Mouse (Mus musculus) forelimb bud, embryonic 11.5 days (tissue): ENCODE results near the gene Hoxb7.

Source experiments
- DNase-seq: peaks from one replicate; pipeline ENCODE4 v3.0.0-alpha.2; 2012; ENCODE audit warnings: low read depth, low spot score

The Hoxb7 gene

DNA sequence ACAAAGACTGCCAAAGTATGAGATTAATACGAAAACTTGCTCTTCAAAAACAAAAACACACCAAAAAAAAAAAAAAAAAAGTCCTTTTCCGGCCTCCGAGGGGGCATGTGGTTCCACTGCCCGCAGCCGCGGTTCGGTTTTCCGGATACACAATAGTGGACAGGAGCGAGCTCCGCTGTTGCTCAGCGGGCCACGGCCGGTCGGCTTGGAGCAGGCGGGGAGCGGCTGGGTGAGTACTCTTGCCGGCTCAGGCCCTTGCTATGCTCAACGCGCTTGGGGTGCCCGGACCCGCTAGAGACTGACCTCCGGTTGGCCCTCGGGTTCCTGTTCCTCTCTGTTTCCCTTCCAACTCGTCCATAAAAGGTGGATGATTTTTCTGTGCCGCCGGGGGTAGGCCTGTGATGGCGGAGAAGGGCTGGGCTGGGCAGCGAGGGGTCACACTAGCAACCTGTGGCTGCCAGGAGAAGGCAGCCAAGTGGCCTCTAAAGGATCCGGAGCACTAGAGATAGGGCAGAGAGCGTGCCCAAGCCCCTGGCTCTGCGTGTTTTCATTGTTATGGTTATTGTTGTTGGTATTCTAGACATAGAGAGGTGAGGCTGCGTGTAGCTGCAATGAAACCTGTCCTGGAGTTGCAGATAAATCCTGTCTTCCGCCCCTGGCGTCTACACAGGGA is 28.4 kb downstream of the Hoxb7 start:
- DNase-seq = no peak

DNA sequence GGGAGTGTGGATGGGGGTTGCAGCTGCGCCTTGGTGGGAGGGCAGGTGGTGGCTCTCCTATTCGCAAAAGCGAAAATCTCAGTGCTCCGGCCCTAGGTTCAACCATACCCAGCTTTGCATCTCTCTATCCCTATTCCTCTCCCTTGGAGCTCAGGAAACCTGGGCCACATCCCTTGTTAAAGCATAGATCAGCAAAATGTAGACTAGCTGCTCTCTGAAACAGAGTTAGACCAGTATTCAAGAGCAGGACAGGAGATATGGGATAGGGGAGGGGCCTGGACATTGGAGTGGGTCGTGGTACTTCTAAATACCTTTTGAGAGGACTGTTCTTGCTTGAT is 28.9 kb downstream of the Hoxb7 start:
- DNase-seq = no peak

DNA sequence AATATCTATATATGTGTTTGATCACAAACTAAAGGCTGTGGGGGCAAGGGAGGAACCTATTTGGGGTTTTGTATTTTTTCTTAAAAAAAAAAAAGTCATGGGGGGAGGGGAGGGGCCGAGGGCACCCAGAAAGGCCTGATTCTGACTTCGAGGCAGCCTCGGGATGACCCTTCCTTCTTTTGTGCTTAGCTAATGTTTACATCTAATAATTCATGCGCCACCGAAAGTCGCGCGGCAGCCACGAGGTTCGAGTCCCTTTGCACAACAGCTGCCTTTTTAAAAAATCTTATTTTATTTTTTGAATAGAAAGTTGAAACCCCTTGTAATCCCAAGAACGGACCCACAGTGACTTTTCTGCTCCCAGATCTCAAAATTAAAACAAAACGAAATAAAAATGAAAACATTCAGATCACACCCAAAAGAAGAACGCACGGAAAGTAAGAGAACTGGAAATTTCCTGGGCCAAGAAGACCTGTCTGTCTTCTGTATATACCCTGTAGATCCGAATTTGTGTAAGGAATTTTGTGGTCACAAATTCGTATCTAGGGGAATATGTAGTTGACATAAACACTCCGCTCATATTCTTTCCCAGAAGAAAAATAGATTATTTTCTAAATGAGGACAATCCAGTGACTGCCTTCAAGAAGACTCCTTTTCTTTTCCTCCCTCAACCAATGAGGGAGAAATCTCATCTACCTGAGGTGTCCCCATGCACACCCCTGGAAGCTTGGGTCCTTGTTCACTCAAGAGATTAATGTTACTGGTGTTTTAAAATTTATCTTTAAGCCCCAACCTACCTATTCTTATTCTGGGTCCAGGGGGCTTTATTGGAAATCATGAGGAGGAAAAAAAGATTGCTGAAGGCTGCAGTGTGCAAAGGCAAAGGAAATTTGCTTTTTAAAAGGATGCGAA is 30.5 kb downstream of the Hoxb7 start:
- DNase-seq = no peak

DNA sequence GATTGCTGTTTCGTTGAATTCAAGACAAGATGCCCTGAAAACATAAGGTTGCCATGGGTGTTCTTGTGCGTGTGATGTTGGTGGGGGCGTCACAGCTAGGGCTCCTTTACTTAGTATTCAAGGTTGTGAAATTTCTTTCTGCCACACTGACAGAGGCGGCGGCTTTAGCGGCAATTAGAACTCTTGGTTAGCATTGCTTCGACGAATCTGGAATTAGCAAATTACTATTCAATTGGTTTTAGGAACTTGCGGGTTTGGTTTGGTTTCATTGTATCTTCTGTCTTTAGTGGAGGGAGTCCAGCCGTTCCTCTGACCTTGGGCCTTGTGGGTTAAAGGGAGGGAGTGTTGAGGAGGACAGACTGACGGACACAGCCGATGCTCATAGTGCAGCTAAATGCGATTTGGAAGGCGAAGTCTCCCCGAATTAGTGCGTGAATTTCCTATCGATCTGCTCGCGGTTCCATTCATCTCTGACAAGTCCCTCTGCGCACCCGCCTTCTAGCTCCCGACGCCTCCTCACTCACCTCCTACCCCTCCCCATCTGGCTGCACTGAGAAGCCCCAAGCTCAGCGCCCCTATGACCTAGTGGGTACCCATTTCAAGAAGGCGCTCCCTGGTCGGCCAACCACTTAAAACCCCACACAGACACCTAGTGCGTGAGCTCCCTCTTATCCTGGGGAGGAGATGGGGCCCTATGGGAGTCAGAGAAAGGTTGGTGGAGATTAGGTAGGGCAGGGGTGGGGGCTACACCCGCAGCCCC is 31.4 kb downstream of the Hoxb7 start, which contains the start of gene Hoxb4:
Gene Hoxb4, plus strand, starts transcription at position 660 of the 760 bp plus-strand sequence.
- no peak for DNase-seq

DNA sequence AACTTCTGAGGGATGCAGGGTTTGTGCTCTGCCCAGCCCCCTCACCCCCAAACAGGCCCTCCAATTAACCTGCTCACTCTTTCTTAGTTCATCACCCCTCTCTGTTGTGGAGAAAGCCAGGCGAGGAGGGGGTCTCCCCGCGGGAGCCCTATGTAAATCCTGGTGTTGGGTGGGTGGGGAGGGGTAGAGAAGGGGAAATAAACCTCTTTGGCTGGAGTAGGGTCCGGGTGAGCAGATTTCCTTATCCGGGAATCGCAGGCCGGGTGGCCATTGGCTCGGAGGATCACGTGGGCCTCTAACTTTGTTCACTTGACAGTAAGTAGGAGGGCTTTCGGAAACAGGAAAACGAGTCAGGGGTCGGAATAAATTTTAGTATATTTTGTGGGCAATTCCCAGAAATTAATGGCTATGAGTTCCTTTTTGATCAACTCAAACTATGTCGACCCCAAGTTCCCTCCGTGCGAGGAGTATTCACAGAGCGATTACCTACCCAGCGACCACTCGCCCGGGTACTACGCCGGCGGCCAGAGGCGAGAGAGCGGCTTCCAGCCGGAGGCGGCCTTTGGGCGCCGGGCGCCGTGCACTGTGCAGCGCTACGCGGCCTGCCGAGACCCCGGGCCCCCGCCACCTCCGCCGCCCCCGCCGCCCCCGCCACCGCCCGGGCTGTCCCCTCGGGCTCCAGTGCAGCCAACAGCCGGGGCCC is 32.1 kb downstream of the Hoxb7 start:
- DNase-seq = peak; percentile 81

DNA sequence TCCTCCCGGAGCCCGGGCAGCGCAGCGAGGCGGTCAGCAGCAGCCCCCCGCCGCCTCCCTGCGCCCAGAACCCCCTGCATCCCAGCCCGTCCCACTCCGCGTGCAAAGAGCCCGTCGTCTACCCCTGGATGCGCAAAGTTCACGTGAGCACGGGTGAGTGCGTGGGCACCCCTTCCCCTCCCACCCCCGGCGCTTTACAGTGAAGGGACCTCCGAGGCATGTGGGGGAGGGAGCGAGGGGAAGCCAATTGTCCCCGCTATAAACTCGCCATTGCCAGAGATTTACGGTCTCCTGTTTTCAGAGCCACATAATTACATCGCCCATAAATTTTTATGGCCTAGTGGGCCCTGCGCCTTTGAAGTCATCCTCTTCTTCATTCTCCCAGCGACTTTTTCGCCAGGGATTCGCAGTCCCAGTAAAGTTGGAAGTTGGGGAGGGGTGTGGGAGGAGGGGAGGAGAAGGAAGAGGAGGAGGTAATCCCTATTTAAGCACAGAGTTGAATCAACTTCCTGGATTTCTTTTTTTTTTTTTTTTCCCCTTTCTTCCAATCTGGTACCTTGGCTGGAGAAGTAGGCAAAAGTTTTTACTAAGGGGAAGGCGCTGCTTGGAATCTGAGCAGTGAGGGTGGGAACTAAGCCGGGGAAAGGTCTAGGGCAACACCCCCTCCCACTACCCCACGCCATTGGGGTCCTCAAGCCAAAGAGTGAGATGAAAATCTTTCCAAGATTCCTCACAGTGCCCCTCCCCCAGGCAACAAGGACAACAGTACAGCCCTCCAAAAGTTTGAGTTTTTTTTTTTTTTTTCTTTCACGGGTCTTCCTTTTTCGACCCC is 32.9 kb downstream of the Hoxb7 start:
- DNase-seq = peak; percentile 86

DNA sequence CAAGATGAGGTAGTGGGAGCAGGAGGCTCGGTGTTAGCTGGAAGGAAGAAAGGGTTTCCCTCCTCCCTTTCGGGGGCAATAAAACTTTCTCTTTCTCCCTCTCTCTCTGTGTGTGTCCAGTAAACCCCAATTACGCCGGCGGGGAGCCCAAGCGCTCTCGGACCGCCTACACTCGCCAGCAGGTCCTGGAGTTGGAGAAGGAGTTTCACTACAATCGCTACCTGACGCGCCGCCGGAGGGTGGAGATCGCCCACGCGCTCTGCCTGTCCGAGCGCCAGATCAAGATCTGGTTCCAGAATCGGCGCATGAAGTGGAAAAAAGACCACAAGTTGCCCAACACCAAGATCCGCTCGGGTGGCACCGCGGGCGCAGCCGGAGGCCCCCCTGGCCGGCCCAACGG is 33.5 kb downstream of the Hoxb7 start:
- DNase-seq = no peak

DNA sequence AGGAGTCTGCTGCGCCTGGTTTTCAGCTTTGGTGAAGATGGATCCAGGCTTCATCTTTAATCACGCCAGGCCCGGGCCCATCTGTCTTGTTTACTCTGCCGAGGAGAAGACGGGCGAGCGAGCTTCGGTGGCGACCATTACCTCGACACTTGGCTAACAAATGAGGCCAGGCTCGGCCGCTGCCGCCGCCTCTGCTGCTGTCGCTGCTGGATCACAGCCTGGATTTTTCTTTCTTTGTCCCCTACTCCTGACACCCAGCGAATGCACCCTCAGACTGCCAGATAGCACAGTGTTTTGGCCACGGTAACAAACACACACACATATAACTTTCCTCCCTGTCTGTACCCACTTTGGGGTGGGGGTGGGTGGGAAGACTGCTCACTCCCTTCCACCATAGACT is 34.3 kb downstream of the Hoxb7 start:
- no peak for DNase-seq

DNA sequence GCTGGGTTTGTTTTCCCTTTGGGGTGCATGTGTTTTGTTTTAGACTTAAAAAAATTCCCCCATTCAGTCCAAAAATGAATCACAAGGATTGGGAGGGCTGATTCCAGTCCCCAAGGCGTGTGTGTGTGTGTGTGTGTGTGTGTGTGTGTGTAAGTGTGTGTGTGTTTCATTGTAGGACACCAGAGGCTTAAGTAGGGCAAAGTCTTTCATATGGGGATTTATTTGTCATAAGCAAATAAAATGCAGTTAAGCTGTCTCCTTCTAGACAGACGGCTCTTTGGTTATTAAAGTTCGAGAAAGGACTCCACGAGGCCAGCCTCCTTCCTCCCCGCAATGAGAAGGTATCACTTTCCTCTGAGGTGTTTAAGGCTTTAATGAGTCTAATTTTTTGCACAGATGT is 35.4 kb downstream of the Hoxb7 start:
- DNase-seq = no peak

DNA sequence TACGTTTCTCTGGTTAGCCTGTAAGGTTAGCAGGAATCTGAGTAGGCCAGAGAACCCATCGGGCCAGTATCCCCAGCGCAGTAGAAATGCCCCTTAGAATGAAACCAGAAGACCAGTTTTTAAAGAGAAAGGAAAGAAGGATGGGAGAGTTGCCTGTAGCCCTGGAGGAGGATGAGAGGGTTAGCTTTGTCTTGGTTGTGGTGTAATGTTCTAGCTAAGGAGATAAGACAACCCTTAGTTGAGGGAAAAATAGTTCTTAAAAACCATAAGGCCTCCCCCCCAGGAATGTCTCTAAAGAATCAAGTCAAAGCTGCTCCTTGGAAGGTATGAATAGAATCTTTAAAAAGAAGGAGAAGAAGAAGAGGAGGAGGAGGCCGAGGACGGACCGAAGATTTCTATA is 36.3 kb downstream of the Hoxb7 start:
- no peak for DNase-seq

DNA sequence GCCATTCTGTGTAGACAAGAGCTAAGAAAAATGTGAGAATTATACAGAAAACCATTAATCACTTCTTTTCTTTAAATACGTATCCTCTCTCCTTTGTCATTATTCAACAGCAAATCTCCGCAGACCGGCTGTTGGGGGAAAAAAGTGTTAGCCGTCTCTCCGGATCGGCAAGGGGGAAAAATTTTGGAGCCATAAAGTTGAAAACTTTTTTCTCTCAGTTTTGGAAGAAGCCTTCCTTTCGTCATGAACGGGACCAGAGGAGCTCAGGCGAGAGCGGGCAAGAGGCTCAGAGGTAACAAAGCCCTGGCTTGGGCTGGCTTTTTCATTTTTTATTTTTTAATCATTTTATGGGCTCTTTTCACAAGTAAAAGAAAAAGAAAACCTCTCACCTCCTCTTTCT is 36.7 kb downstream of the Hoxb7 start, which contains the start of gene Hoxb3:
Gene Hoxb3, plus strand, starts transcription at position 173 of the 400 bp plus-strand sequence.
- no peak for DNase-seq

DNA sequence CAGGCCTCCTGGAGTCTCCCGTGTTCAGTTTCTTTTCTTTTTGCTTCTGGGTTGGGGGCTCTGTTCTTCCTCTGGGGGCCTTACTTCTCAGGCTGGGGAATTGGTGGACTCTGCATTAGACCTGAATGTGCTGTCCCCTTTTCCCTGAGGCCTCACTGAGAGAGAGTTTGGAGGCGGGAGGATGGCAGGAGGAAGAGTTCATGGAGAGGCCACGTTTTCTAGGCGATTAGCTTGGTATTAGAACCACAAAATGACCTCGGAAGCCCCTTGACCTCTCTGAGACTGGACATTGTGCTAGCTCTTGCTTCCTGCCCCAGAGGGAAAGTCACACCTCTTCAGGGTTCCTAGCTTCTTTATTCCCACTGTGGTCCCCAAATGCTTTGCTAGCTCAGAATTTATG is 37.7 kb downstream of the Hoxb7 start:
- no peak for DNase-seq

DNA sequence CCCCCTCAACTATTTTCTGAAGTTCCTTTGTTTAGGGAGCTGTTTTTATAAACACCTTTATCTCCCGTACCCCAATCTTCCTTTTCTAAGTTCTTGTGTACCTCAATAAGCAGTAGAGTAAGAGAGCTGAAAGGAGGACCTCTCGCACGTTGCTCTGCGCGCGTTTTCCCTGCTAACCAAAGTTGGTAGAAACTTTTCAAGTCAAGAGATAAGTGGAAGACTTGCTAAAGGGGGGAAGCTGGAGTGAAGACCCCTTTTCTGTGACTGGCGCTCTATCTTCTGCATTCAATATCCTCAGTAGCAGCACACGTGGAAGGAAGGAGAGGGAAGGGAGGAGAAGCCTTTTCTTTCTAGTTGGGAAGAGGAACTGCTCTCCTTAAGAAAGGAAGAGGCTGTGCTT is 38.5 kb downstream of the Hoxb7 start:
- no peak for DNase-seq

DNA sequence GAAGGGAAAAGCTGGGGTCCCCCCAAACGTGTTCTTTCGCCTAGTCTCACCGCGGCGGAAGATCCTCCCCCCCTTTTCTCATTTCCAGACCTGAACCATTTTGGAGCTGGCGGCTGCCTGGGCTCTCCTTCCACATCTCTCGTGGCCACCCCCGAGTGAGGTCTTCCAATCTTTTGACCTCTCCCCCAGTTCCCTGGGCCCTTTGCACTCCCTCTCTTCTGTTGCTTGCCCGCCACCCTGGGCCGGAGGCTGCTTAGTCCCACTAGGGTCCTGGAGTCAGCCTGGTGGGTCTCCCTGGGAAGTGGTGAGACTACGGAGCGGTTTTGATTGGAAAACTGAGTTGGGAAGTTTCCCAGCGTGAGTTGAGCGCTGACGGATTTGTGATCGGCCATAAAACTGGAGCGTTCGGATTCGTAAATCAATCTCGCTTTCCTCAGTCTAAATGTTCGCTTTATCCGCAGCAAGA is 39.4 kb downstream of the Hoxb7 start:
- peak; percentile 77 for DNase-seq

DNA sequence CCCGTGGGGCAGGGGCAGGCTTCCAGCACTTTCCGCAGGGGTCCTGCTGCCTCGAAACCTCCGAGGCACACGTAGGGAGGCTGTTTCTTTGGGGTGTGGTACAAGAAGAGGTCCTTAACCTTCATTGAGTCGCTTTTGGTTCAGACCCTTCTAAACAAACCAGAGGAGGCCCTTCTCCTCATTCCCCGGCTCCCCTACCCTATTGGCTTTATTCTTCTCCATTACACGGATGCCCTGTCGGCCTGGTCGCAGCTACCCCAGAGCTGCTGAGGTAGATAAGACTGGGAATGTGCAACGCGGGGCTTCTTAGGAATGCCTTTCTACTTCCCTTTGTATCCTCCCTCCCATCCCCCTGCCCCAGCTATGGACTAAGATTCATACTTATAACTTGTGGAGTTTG is 40.3 kb downstream of the Hoxb7 start:
- no peak for DNase-seq

DNA sequence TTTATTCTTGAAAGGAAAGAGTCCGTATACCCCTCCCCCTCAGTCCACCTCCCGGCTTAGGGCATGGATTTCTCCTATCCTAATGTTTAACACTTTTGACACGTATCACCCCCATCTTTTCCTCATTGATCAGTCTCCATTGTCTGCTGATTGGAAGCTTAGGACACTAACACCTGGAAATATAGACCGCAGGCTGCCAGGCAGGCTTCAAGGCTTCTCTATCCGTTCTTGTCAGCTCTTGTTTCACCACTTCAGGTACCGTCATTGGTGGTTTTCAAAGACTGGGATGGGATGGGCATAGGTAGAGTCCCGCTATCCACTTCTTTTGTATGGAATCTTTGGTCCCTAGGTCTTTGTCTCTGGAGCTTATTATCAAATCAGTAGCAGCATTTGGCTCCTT is 40.7 kb downstream of the Hoxb7 start:
- no peak for DNase-seq

DNA sequence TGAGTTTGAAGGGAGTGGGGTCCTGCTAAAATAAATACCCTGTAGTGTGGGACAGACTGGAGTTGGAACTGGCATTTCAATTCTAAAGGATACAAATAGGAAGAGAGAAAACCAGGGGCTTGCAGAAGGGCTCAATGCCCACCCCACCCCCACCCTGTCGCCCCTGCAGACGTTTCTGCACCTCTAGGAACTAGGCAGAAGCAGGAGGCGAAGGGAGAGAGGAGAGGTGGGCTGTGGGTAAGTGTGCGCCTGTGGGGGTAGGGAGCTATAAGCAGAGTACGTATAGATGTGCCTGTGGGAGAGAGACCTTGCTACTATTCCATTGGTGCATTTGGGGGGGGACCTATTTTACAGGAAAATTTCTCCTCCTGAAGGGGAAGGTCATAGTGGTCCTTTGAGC is 41.3 kb downstream of the Hoxb7 start:
- DNase-seq = no peak

DNA sequence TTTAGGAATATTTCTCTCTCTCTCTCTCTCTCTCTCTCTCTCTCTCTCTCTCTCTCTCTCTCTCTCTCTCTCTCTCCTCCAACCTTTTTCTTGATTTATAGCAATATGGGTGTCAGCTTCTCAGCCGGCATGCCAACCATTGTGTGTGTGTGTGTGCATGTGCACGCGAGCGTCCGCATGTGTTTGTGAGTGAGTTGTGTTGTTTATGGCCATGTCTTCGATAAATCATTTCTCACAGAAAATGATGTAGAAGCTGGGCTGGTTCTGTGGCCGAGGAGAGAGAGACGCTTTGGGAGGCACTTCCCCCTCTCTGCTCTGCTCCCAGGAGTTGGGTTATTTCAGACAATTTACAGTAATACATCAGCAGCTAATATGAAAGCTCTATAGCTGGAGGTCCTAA is 42.2 kb downstream of the Hoxb7 start:
- DNase-seq = no peak

DNA sequence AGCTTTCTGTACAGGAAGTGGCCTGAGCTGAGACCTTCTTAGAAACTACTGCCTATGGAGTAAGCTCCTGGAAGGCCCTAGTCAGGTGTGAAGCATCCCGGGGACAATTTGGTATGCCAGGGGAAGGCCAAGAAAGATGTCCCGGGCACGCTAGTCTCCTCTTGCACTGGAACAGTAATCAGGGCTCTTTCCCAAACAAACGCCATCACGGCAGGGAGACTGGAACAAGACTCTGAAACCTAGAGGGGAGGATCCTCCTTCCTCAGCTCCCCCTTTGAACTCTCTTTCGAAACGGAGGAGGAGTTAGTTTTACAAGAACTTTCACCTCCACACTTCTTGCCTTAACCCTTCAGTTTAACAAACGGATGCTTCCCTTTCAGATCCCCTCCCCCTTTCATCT is 45.7 kb downstream of the Hoxb7 start:
- no peak for DNase-seq

DNA sequence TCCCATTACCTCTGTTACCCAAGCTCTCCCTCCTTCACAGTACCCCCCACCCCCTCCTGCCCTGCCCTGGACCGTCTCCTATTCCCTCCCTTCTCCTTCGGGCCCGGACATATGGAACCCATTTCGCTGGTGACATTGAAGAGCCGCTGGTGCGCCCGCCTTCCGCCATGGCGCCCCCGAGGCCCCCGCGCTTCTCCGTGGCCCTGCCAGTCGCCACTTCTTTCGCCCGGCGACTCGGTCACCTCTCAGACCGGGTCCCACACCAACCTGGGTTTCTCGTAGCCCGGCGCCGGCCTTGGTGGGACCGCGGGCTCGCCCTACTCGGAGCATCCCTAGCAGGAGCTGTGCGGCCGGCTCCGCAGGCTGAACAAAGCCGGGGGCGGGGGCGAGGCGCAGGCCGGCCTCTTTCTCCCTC is 46.2 kb downstream of the Hoxb7 start:
- DNase-seq = no peak
